Mouse (Mus musculus) layer of hippocampus, adult 2 months (tissue): ENCODE measurements around the gene Dzip1. TPM values are rescaled to one million over a fixed set of nuclear protein-coding genes. Genes with fewer than 3 reads are reported as not detected.

Source experiments
- DNase-seq, 2 experiments: peaks; one replicate each; pipeline ENCODE4 v3.0.0; 2022; ENCODE audit warnings: low spot score in 2 of 2
- H3K27ac ChIP-seq: fragments of 200-600 bp; 2 replicates; pipeline ENCODE4 v1.8.1; 2022
- H3K4me3 ChIP-seq: fragments of 200-600 bp; 2 replicates; pipeline ENCODE4 v1.8.1; 2022; ENCODE audit warnings: mild to moderate bottlenecking
- CTCF ChIP-seq: fragments of 200-600 bp; conservative IDR thresholded peaks from 2 replicates; pipeline ENCODE4 v1.8.1; 2022; ENCODE audit warnings: antibody characterized with exemption, mild to moderate bottlenecking, moderate library complexity
- total RNA-seq, 2 experiments: library from RNA; stranded (reverse); gene quantifications; 2 replicates each; pipeline ENCODE4 v1.2.3; 2021

Gene Dzip1
- total RNA-seq, 2 experiments from 2014 or later = 119 to 128 TPM

GRCm38 (mm10) chr14:118937533-118938492 lies 12.6 kb upstream of the Dzip1 start, which contains the start of gene Dnajc3:
Gene Dnajc3, plus strand, starts transcription at chr14:118937976.
- DNase-seq = peak; percentile 99 to 100
- Histone ChIP-seq H3K4me3 (peak within 1 kb of the TSS; percentile 99), H3K27ac (peak within 1 kb of the TSS; percentile 98)
- TF ChIP-seq CTCF = no peak; the same call in 1 of the 2 replicates

DNA sequence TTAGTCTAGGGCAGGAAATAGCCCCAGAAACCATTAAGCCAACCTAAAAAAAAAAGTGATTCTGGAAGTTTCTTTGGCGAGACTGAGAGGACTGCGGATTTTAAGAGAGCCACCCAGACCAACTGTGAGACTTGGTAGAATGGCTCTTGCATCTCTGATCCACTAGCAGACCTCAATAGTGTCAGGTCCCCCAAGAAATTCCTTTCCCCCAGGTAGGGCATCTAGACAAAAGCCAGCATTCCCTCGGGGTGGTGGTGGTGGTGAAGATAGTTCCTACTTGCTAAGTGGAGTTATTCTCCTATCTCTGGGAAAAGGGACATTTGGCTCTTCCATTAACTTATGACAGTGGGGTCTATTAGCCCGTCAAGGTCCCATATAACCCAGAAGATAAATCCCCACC lies 11.7 kb upstream of the Dzip1 start:
- Histone ChIP-seq H3K27ac (peak overlapping the region; percentile 92), H3K4me3 (peak overlapping the region; percentile 63)
- no peak for TF ChIP-seq CTCF
- no peak for DNase-seq

GRCm38 (mm10) chr14:118936236-118936635 lies 11.0 kb upstream of the Dzip1 start:
- no peak for DNase-seq
- no peak for TF ChIP-seq CTCF

DNA sequence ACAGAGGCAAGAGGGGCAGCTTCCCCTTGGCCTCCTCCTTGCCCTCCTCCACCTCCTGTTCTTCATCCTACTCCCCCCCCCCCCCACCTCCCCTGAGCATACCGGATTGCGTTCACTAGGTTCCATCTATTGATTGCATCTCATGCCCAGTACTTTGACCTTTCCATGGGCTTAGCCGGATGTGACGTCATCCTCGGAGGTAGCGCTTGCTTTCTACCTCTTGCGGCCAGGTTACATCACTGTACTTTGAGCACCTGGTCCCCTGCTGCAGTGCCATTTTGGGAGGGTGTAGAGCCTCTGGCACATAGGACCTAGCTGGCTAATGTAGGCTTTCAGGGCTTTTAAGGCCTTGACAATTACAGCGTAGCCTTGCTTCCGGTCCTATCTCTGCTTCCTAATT lies 9.4 kb upstream of the Dzip1 start:
- DNase-seq = no peak

More at GRCm38 (mm10) chr14:118936236-118936635, 11.0 kb upstream of the Dzip1 start:
- H3K27ac ChIP-seq = no peak overlapping the region
- H3K4me3 ChIP-seq = no peak overlapping the region

DNA sequence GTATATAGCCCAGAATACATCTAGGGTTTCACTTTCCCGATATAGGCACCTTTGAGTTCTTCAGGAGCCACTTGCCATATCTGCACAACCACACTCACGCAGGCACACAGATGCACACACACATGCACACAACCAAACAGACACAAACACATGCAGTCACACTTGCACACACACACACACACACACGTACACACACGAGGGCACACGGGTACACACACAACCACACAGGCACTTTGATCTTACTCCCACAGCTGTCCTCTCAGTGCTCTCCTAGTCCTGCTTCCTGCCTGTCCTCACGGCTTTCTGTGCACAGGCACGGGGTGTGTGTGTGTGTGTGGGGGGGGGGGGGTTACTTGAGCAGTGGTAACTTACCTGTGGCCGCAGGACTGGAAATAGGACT lies 7.7 kb upstream of the Dzip1 start:
- no peak for TF ChIP-seq CTCF

More for the DNA sequence above, 9.4 kb upstream of the Dzip1 start:
- no peak overlapping the region for H3K4me3 ChIP-seq
- TF ChIP-seq CTCF = no peak
- no peak overlapping the region for H3K27ac ChIP-seq

DNA sequence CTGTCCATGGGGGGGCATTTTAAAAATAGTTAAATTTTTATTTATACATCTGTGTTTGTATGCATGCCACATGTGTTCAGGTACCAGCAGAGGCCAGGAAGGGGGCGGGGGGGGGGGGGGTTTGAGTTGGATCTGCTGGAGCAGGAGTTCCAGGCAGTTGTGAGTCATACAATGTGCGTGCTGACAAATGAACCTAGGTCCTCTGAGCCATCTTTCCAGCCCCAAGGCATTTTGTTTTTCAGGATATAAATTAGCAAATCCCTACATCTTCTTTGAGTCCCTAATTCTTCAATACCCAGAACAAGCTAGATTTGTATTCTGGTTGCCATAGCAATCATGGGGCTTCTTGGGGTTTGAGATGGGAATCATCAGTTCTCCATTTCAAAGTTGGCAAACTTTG lies 5.9 kb upstream of the Dzip1 start:
- H3K27ac ChIP-seq = no peak overlapping the region
- H3K4me3 ChIP-seq = no peak overlapping the region
- no peak for TF ChIP-seq CTCF
- DNase-seq = no peak

More for the DNA sequence above, 7.7 kb upstream of the Dzip1 start:
- Histone ChIP-seq H3K27ac (no peak overlapping the region), H3K4me3 (no peak overlapping the region)
- DNase-seq = no peak

DNA sequence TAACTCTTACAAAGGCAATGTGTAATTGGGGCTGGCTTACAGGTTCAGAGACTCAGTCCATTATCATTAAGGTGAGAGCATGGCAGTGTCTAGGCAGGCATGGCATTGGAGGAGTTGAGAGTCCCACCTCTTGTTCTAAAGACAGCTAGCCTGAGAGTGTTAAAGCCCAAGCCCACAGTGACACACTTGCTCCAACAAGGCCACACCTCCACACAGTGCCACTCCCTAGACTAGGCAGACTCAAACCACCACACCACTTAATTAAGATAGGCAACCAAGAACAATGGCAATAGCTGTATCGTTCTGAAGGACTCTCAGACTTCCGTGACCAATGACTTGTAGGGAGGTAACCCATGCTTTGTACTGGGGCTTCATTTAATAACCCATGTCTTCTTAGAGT lies 5.5 kb upstream of the Dzip1 start:
- H3K4me3 ChIP-seq = no peak overlapping the region
- H3K27ac ChIP-seq = no peak overlapping the region
- no peak for DNase-seq
- TF ChIP-seq CTCF = no peak

- DNase-seq = no peak
- H3K4me3 ChIP-seq = no peak overlapping the region
- no peak overlapping the region for H3K27ac ChIP-seq
- no peak for TF ChIP-seq CTCF
Measured at GRCm38 (mm10) chr14:118929779-118930178, 4.5 kb upstream of the Dzip1 start.

DNA sequence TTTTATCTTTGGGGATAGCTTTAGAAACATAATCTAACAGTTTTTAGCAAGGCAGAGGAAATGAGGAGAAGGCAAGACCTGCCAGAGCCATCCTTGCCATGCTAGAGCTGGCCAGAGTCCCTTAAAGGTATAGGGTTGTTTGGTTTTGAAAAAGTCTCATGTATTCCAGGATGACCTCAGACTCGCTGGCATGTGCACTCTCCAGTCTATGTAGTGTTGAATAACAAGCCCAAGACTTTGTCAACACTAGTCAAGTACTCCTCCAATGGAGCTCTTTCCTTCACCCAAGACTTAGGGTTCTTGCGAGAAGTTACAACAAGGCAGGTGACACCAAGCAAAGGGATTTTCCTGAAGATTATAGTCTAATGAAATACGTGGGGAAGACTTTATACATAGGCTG lies 3.3 kb upstream of the Dzip1 start:
- no peak overlapping the region for H3K4me3 ChIP-seq
- TF ChIP-seq CTCF = no peak
- DNase-seq = no peak
- no peak overlapping the region for H3K27ac ChIP-seq

DNA sequence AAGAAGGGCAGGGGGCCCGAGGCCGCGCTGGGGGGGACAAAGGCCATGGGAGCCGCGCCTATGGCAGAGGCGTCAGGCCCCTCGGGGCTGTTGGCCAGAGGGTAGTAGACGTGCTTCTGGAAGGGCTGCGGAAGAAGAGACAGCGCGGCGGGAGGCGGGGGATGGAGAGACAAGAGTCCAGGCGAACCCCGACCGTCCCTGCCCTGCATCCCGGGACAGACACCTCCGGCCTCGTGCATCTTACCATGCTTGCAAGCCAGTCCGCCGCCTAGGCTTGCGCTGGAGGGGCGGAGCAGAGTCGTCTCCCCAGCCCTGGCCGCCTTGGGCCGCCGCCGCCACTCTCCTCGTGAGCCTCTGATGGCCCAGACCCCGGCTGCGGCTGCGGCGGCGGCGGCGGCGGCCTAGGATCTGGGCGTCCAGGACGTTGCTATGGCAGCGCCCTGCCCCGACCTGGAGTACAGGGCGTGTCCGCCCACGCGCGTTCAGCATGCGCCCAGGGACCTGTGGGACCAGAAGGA lies 2.5 kb downstream of the Dzip1 start:
- H3K4me3 ChIP-seq = peak overlapping the region; percentile 74
- peak overlapping the region; percentile 32; the same call in 1 of the 2 replicates for H3K27ac ChIP-seq
- peak in 1 of 2 experiments; percentile 33 for DNase-seq
- TF ChIP-seq CTCF = no peak

GRCm38 (mm10) chr14:118922251-118922650 lies 3.0 kb downstream of the Dzip1 start:
- no peak for TF ChIP-seq CTCF
- peak overlapping the region; percentile 32; the same call in 1 of the 2 replicates for H3K27ac ChIP-seq
- no peak for DNase-seq
- peak overlapping the region; percentile 74 for H3K4me3 ChIP-seq

- TF ChIP-seq CTCF = peak; percentile 36
- no peak overlapping the region for H3K27ac ChIP-seq
- DNase-seq = no peak
- no peak overlapping the region for H3K4me3 ChIP-seq
Measured at GRCm38 (mm10) chr14:118920654-118921053, 4.6 kb downstream of the Dzip1 start.

GRCm38 (mm10) chr14:118919025-118919424 lies 6.2 kb downstream of the Dzip1 start:
- no peak overlapping the region for H3K4me3 ChIP-seq
- peak; percentile 86 for TF ChIP-seq CTCF
- peak in 1 of 2 experiments; percentile 44 for DNase-seq

GRCm38 (mm10) chr14:118913651-118914050 lies 11.6 kb downstream of the Dzip1 start:
- Histone ChIP-seq H3K27ac (no peak overlapping the region), H3K4me3 (no peak overlapping the region)
- TF ChIP-seq CTCF = no peak
- DNase-seq = no peak

More at GRCm38 (mm10) chr14:118919025-118919424, 6.2 kb downstream of the Dzip1 start:
- no peak overlapping the region for H3K27ac ChIP-seq
